Mouse (Mus musculus): ENCODE data around the gene Zmiz1. TPM values are rescaled to one million over a fixed set of nuclear protein-coding genes. Genes with fewer than 3 reads are reported as not detected.

Zmiz1 gene
- polyA plus RNA-seq, 1 experiment from 2014 or later, result 26.3 TPM

GRCm38 (mm10) chr14:25501481-25501880 is 42.5 kb downstream of the Zmiz1 start:
- ATAC-seq, result no peak
- H3K9ac ChIP-seq, result no peak overlapping the region
- no peak overlapping the region for H3K27ac ChIP-seq
- H3K4me2 ChIP-seq (replicated peaks), result no peak overlapping the region
- H3K9me3 ChIP-seq, result no peaks in the 10 kb centered on the region
- no peaks in the 10 kb centered on the region for H3K27me3 ChIP-seq (replicated peaks)
- no peak overlapping the region for H3K4me3 ChIP-seq (replicated peaks)
- H3K4me1 ChIP-seq (replicated peaks), result peaks cover 52% of the 10 kb centered on the region
- 87% methylated on average over 5 of the region's 5 CpGs for WGBS
- H3K36me3 ChIP-seq, result peaks cover 14% of the 10 kb centered on the region; the same call in 1 of the 2 replicates

- no peak overlapping the region for H3K9ac ChIP-seq
- no peak overlapping the region for H3K27ac ChIP-seq
- H3K9me3 ChIP-seq, result no peaks in the 10 kb centered on the region
- WGBS, result 82% methylated on average over 3 of the region's 3 CpGs
- H3K4me1 ChIP-seq (replicated peaks), result peaks cover 53% of the 10 kb centered on the region
- no peaks in the 10 kb centered on the region for H3K27me3 ChIP-seq (replicated peaks)
- H3K4me2 ChIP-seq (replicated peaks), result no peak overlapping the region
- no peak overlapping the region for H3K4me3 ChIP-seq (replicated peaks)
- H3K36me3 ChIP-seq, result peaks cover 14% of the 10 kb centered on the region; the same call in 1 of the 2 replicates
- ATAC-seq, result no peak
Observed at GRCm38 (mm10) chr14:25502355-25502754, 43.4 kb downstream of the Zmiz1 start.

GRCm38 (mm10) chr14:25504241-25504640 is 45.3 kb downstream of the Zmiz1 start:
- H3K27ac ChIP-seq, result no peak overlapping the region
- peaks cover 14% of the 10 kb centered on the region; the same call in 1 of the 2 replicates for H3K36me3 ChIP-seq
- H3K27me3 ChIP-seq (replicated peaks), result no peaks in the 10 kb centered on the region
- no peak overlapping the region for H3K4me3 ChIP-seq (replicated peaks)
- no peak overlapping the region for H3K9ac ChIP-seq
- 65% methylated on average over 3 of the region's 3 CpGs for WGBS
- peaks cover 48% of the 10 kb centered on the region for H3K4me1 ChIP-seq (replicated peaks)
- H3K4me2 ChIP-seq (replicated peaks), result no peak overlapping the region
- H3K9me3 ChIP-seq, result no peaks in the 10 kb centered on the region
- no peak for ATAC-seq

GRCm38 (mm10) chr14:25505201-25505671 is 46.3 kb downstream of the Zmiz1 start:
- Histone ChIP-seq H3K4me1 (replicated peaks) (peaks cover 50% of the 10 kb centered on the region), H3K4me2 (replicated peaks) (no peak overlapping the region), H3K36me3 (peaks cover 14% of the 10 kb centered on the region; the same call in 1 of the 2 replicates), H3K27me3 (replicated peaks) (no peaks in the 10 kb centered on the region), H3K9me3 (no peaks in the 10 kb centered on the region), H3K9ac (peak overlapping the region; percentile 13; the same call in 1 of the 2 replicates), H3K4me3 (replicated peaks) (no peak overlapping the region), H3K27ac (no peak overlapping the region; the same call in 1 of the 2 replicates)
- 0 out of 2 replicates have a peak, but pooled peaks have one; percentile 25 for ATAC-seq
- WGBS, result 54% methylated on average over 6 of the region's 6 CpGs

GRCm38 (mm10) chr14:25508111-25508756 is 49.2 kb downstream of the Zmiz1 start:
- ATAC-seq, result peak; percentile 7; the same call in 1 of the 2 replicates
- Histone ChIP-seq H3K4me2 (replicated peaks) (peak overlapping the region; percentile 24; the same call in 1 of the 2 replicates), H3K9me3 (no peaks in the 10 kb centered on the region), H3K4me1 (replicated peaks) (peaks cover 73% of the 10 kb centered on the region), H3K36me3 (peaks cover 6% of the 10 kb centered on the region; the same call in 1 of the 2 replicates), H3K9ac (no peak overlapping the region), H3K4me3 (replicated peaks) (no peak overlapping the region), H3K27ac (peak overlapping the region; percentile 37), H3K27me3 (replicated peaks) (no peaks in the 10 kb centered on the region)
- 70% methylated on average over 13 of the region's 13 CpGs for WGBS

GRCm38 (mm10) chr14:25508757-25509139 is 49.8 kb downstream of the Zmiz1 start:
- H3K4me3 ChIP-seq (replicated peaks), result no peak overlapping the region
- H3K9me3 ChIP-seq, result no peaks in the 10 kb centered on the region
- H3K4me2 ChIP-seq (replicated peaks), result peak overlapping the region; percentile 35; the same call in 1 of the 2 replicates
- WGBS, result 58% methylated on average over 5 of the region's 5 CpGs
- ATAC-seq, result peak; percentile 80
- H3K4me1 ChIP-seq (replicated peaks), result peaks cover 77% of the 10 kb centered on the region
- no peaks in the 10 kb centered on the region for H3K27me3 ChIP-seq (replicated peaks)
- peaks cover 3% of the 10 kb centered on the region; the same call in 1 of the 2 replicates for H3K36me3 ChIP-seq
- H3K27ac ChIP-seq, result peak overlapping the region; percentile 37
- H3K9ac ChIP-seq, result no peak overlapping the region

GRCm38 (mm10) chr14:25509450-25510129 is 50.6 kb downstream of the Zmiz1 start:
- no peak overlapping the region for H3K27ac ChIP-seq
- no peak for ATAC-seq

GRCm38 (mm10) chr14:25510362-25510761 is 51.4 kb downstream of the Zmiz1 start:
- Histone ChIP-seq H3K9ac (no peak overlapping the region), H3K36me3 (peaks cover 3% of the 10 kb centered on the region; the same call in 1 of the 2 replicates), H3K27me3 (replicated peaks) (no peaks in the 10 kb centered on the region), H3K4me1 (replicated peaks) (peaks cover 84% of the 10 kb centered on the region), H3K27ac (0 out of 2 replicates have a peak overlapping the region, but pooled peaks have one; percentile 0), H3K9me3 (no peaks in the 10 kb centered on the region), H3K4me2 (replicated peaks) (no peak overlapping the region), H3K4me3 (replicated peaks) (no peak overlapping the region)
- no peak for ATAC-seq
- 60% methylated on average over 3 of the region's 3 CpGs for WGBS

More at GRCm38 (mm10) chr14:25509450-25510129, 50.6 kb downstream of the Zmiz1 start:
- Histone ChIP-seq H3K9ac (no peak overlapping the region), H3K9me3 (no peaks in the 10 kb centered on the region), H3K4me2 (replicated peaks) (peak overlapping the region; percentile 35; the same call in 1 of the 2 replicates), H3K4me3 (replicated peaks) (no peak overlapping the region), H3K27me3 (replicated peaks) (no peaks in the 10 kb centered on the region), H3K4me1 (replicated peaks) (peaks cover 82% of the 10 kb centered on the region), H3K36me3 (peaks cover 3% of the 10 kb centered on the region; the same call in 1 of the 2 replicates)
- WGBS, result 91% methylated on average over 20 of the region's 20 CpGs

- Histone ChIP-seq H3K4me2 (replicated peaks) (no peak overlapping the region), H3K9ac (no peak overlapping the region), H3K36me3 (peaks cover 2% of the 10 kb centered on the region; the same call in 1 of the 2 replicates), H3K27ac (peak overlapping the region; percentile 68), H3K9me3 (no peaks in the 10 kb centered on the region), H3K4me1 (replicated peaks) (peaks cover 86% of the 10 kb centered on the region), H3K27me3 (replicated peaks) (no peaks in the 10 kb centered on the region), H3K4me3 (replicated peaks) (no peak overlapping the region)
- WGBS, result 33% methylated on average over 7 of the region's 7 CpGs
- no peak for ATAC-seq
Observed at GRCm38 (mm10) chr14:25510987-25511386, 52.0 kb downstream of the Zmiz1 start.

- no peaks in the 10 kb centered on the region for H3K36me3 ChIP-seq
- WGBS, result 28% methylated on average over 3 of the region's 3 CpGs
- H3K4me3 ChIP-seq (replicated peaks), result no peak overlapping the region
- peaks cover 85% of the 10 kb centered on the region for H3K4me1 ChIP-seq (replicated peaks)
- H3K4me2 ChIP-seq (replicated peaks), result no peak overlapping the region
- peak overlapping the region; percentile 30; the same call in 1 of the 2 replicates for H3K9ac ChIP-seq
- H3K27me3 ChIP-seq (replicated peaks), result no peaks in the 10 kb centered on the region
- peak overlapping the region; percentile 68 for H3K27ac ChIP-seq
- no peaks in the 10 kb centered on the region for H3K9me3 ChIP-seq
- no peak for ATAC-seq
Observed at GRCm38 (mm10) chr14:25511564-25511963, 52.6 kb downstream of the Zmiz1 start.

- Histone ChIP-seq H3K4me1 (replicated peaks) (peaks cover 86% of the 10 kb centered on the region), H3K36me3 (no peaks in the 10 kb centered on the region), H3K27me3 (replicated peaks) (no peaks in the 10 kb centered on the region), H3K4me2 (replicated peaks) (no peak overlapping the region), H3K9ac (peak overlapping the region; percentile 30; the same call in 1 of the 2 replicates), H3K9me3 (no peaks in the 10 kb centered on the region), H3K27ac (peak overlapping the region; percentile 68), H3K4me3 (replicated peaks) (no peak overlapping the region)
- 17% methylated on average over 5 of the region's 5 CpGs for WGBS
- no peak for ATAC-seq
Observed at GRCm38 (mm10) chr14:25511967-25512366, 53.0 kb downstream of the Zmiz1 start.

GRCm38 (mm10) chr14:25512803-25513202 is 53.8 kb downstream of the Zmiz1 start:
- H3K9me3 ChIP-seq, result no peaks in the 10 kb centered on the region
- H3K27me3 ChIP-seq (replicated peaks), result no peaks in the 10 kb centered on the region
- WGBS, result 39% methylated on average over 6 of the region's 6 CpGs
- H3K9ac ChIP-seq, result no peak overlapping the region
- peak overlapping the region; percentile 68; the same call in 1 of the 2 replicates for H3K27ac ChIP-seq
- no peaks in the 10 kb centered on the region for H3K36me3 ChIP-seq
- peaks cover 90% of the 10 kb centered on the region for H3K4me1 ChIP-seq (replicated peaks)
- no peak for ATAC-seq
- H3K4me3 ChIP-seq (replicated peaks), result no peak overlapping the region
- H3K4me2 ChIP-seq (replicated peaks), result no peak overlapping the region
